Mouse (Mus musculus): Measurements from ENCODE around the gene Smok2a.
"Not testable (repeated sequence)": the region's sequence is repeated elsewhere in the genome, so short reads cannot be mapped to it uniquely, and the experiment has no call there.

Smok2a gene

GRCm38 (mm10) chr17:13220888-13221287, at the start of gene Smok2a:
TSS of gene Smok2a (plus strand) at chr17:13221188.
- no peak for DNase-seq (ENCODE audit: low spot score)

GRCm38 (mm10) chr17:13173578-13173977, 47.4 kb upstream of the Smok2a start:
- DNase-seq (ENCODE audit: low spot score), result not testable (repeated sequence)

GRCm38 (mm10) chr17:13174029-13174428, 47.0 kb upstream of the Smok2a start:
- not testable (repeated sequence) for DNase-seq (ENCODE audit: low spot score)

- not testable (repeated sequence) for DNase-seq (ENCODE audit: low spot score)
Measured at GRCm38 (mm10) chr17:13175609-13176008, 45.4 kb upstream of the Smok2a start.

- DNase-seq (ENCODE audit: low spot score), result not testable (repeated sequence)
Measured at GRCm38 (mm10) chr17:13177796-13178195, 43.2 kb upstream of the Smok2a start.

GRCm38 (mm10) chr17:13179021-13179420, 42.0 kb upstream of the Smok2a start:
- not testable (repeated sequence) for DNase-seq (ENCODE audit: low spot score)

- not testable (repeated sequence) for DNase-seq (ENCODE audit: low spot score)
Measured at GRCm38 (mm10) chr17:13180491-13180890, 40.5 kb upstream of the Smok2a start.

- DNase-seq (ENCODE audit: low spot score), result not testable (repeated sequence)
Measured at GRCm38 (mm10) chr17:13182712-13183111, 38.3 kb upstream of the Smok2a start.

GRCm38 (mm10) chr17:13184514-13184913, 36.5 kb upstream of the Smok2a start:
- DNase-seq (ENCODE audit: low spot score), result not testable (repeated sequence)

GRCm38 (mm10) chr17:13186541-13186940, 34.4 kb upstream of the Smok2a start:
- DNase-seq (ENCODE audit: low spot score), result not testable (repeated sequence)

GRCm38 (mm10) chr17:13187621-13188020, 33.4 kb upstream of the Smok2a start:
- DNase-seq (ENCODE audit: low spot score), result not testable (repeated sequence)

- DNase-seq (ENCODE audit: low spot score), result not testable (repeated sequence)
Measured at GRCm38 (mm10) chr17:13188846-13189245, 32.1 kb upstream of the Smok2a start.

- not testable (repeated sequence) for DNase-seq (ENCODE audit: low spot score)
Measured at GRCm38 (mm10) chr17:13190836-13191583, 30.0 kb upstream of the Smok2a start.

- not testable (repeated sequence) for DNase-seq (ENCODE audit: low spot score)
Measured at GRCm38 (mm10) chr17:13196486-13196885, 24.5 kb upstream of the Smok2a start.

GRCm38 (mm10) chr17:13198812-13199211, 22.2 kb upstream of the Smok2a start:
- DNase-seq (ENCODE audit: low spot score), result not testable (repeated sequence)

- not testable (repeated sequence) for DNase-seq (ENCODE audit: low spot score)
Measured at GRCm38 (mm10) chr17:13199880-13200409, 21.0 kb upstream of the Smok2a start.

- DNase-seq (ENCODE audit: low spot score), result not testable (repeated sequence)
Measured at GRCm38 (mm10) chr17:13201551-13201950, 19.4 kb upstream of the Smok2a start.

GRCm38 (mm10) chr17:13202453-13203107, 18.4 kb upstream of the Smok2a start:
- DNase-seq (ENCODE audit: low spot score), result not testable (repeated sequence)

- DNase-seq (ENCODE audit: low spot score), result not testable (repeated sequence)
Measured at GRCm38 (mm10) chr17:13205247-13205646, 15.7 kb upstream of the Smok2a start.

GRCm38 (mm10) chr17:13206491-13206890, 14.5 kb upstream of the Smok2a start:
- no peak for DNase-seq (ENCODE audit: low spot score)

- DNase-seq (ENCODE audit: low spot score), result not testable (repeated sequence)
Measured at GRCm38 (mm10) chr17:13208460-13208859, 12.5 kb upstream of the Smok2a start.

GRCm38 (mm10) chr17:13212136-13212850, 8.7 kb upstream of the Smok2a start:
- no peak for DNase-seq (ENCODE audit: low spot score)

Measured in testis, postnatal 10 days (tissue).